27 mouse cellular contexts compared by ENCODE assay signal in the genomic region with DNA sequence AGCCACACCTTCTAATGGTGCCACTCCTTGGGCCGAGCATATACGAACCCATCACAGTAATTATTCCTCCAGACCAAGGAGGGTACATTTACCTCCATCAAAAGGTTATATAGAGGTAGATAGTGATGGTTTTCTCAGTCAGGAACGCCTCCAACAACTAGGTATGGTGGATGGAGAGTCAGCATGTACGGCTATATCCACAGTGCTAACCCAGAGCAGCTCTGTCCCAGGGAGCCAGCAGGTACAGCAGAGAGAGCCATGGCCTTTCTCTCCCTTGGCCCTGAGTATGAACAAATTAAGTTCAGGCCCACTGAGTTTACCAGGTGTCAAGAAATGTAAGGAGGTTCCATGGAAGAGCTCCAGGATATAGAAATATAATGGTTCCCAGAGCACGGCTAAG. TPM values are rescaled to one million over a fixed set of nuclear protein-coding genes. Genes with fewer than 3 reads are reported as not detected.
DNase-seq lines count a peak whose midpoint lies in the region; ATAC-seq and TF ChIP-seq lines count a peak whose summit lies in the region.
"Had no signal": no experiment of that assay in that cellular context is flagged by ENCODE, and none has a peak within 500 bp of the region (broad histone marks: within the 10 kb centered on the region; RNA-seq: fewer than 3 reads in every experiment).

No protein-coding gene starts in this region.

- 98% methylated on average over 5 of the region's 5 CpGs for WGBS in spleen, adult 2 months
- WGBS in kidney, embryonic 16.5 days: 93% methylated on average over 5 of the region's 5 CpGs

- intact Hi-C loops in gastrocnemius, adult 2 months (cut with DNase I): no loop called here

- TF ChIP-seq CTCF in gastrocnemius, adult 2 months (IDR thresholded peaks at IDR 0.05): no peak
- TF ChIP-seq CTCF in spleen, adult 2 months (IDR thresholded peaks at IDR 0.05; ENCODE audit: extremely low read depth, insufficient read depth, insufficient read length, insufficient replicate concordance): no peak

- no peak overlapping the region for H3K4me3 ChIP-seq in gastrocnemius, adult 2 months
- H3K4me3 ChIP-seq in spleen, adult 2 months (ENCODE audit: extremely low read depth, insufficient read depth, insufficient read length): no peak overlapping the region
- H3K4me3 ChIP-seq in kidney, embryonic 16.5 days (ENCODE audit: low read length): no peak overlapping the region
- H3K4me3 ChIP-seq: embryonic facial prominence, embryonic 13.5 days; embryonic facial prominence, embryonic 15.5 days; erythroblast, embryonic 14.5 days; forebrain, embryonic 10.5 days; forebrain, embryonic 12.5 days had no signal

- no peak overlapping the region for H3K4me2 ChIP-seq in kidney, embryonic 16.5 days (replicated peaks; ENCODE audit: low read depth, low read length)
- H3K4me2 ChIP-seq: embryonic facial prominence, embryonic 13.5 days; embryonic facial prominence, embryonic 15.5 days; forebrain, embryonic 12.5 days had no signal

- TF ChIP-seq POLR2A in spleen, adult 2 months (IDR thresholded peaks at IDR 0.05; ENCODE audit: low read depth, low read length): no peak

- no peaks in the 10 kb centered on the region for H3K36me3 ChIP-seq in spleen, adult 2 months (ENCODE audit: control insufficient read depth, insufficient read depth, low read length)
- H3K36me3 ChIP-seq in kidney, embryonic 16.5 days (ENCODE audit: insufficient read depth, low read length): no peaks in the 10 kb centered on the region
- H3K36me3 ChIP-seq: embryonic facial prominence, embryonic 13.5 days; embryonic facial prominence, embryonic 15.5 days; forebrain, embryonic 10.5 days; forebrain, embryonic 12.5 days; G1E had no signal

- H3K4me1 ChIP-seq in spleen, adult 2 months (ENCODE audit: control insufficient read depth, insufficient read depth, insufficient read length): peaks cover 35% of the 10 kb centered on the region; the same call in 1 of the 2 replicates
- peaks cover 7% of the 10 kb centered on the region for H3K4me1 ChIP-seq in kidney, embryonic 16.5 days (ENCODE audit: insufficient read depth, low read length)

- peak overlapping the region; percentile 95; the same call in 1 of the 2 replicates for H3K27ac ChIP-seq in gastrocnemius, adult 2 months
- H3K27ac ChIP-seq in spleen, adult 2 months (ENCODE audit: insufficient read depth, low read length): 0 out of 2 replicates have a peak overlapping the region, but pooled peaks have one; percentile 53
- no peak overlapping the region for H3K27ac ChIP-seq in kidney, embryonic 16.5 days (ENCODE audit: low read length)
- H3K27ac ChIP-seq: embryonic facial prominence, embryonic 13.5 days; embryonic facial prominence, embryonic 15.5 days; forebrain, embryonic 10.5 days; forebrain, embryonic 12.5 days had no signal

- DNase-seq in gastrocnemius, adult 2 months: no peak
- no peak for DNase-seq in gastrocnemius, adult 8-10 months (ENCODE audit: low spot score in 2 of 2)
- DNase-seq in spleen, adult 2 months (ENCODE audit: low read depth in 1 of 2, low spot score in 2 of 2): no peak
- no peak for DNase-seq in spleen, postnatal 14 days (ENCODE audit: low spot score in 2 of 2)
- DNase-seq: adrenal gland, adult 8-10 months; adrenal gland, postnatal 14 days; adrenal gland, postnatal 36 days; cerebellum, adult 11 months; cerebellum, adult 18-20 months; cerebellum, adult 8-10 months; cerebellum, adult 9-11 months; cerebellum, postnatal 14 days; cerebellum, postnatal 36 days; embryo, embryonic 11 days had no signal

- no peaks in the 10 kb centered on the region for H3K9me3 ChIP-seq in kidney, embryonic 16.5 days (ENCODE audit: low read length)
- H3K9me3 ChIP-seq: embryonic facial prominence, embryonic 13.5 days; embryonic facial prominence, embryonic 15.5 days; forebrain, embryonic 10.5 days; forebrain, embryonic 12.5 days had no signal

- no peak for ATAC-seq in kidney, embryonic 16.5 days (ENCODE audit: low FRiP score, low TSS enrichment)
- ATAC-seq: activated CD4-positive, CD25-positive, alpha-beta regulatory T cell, adult 4 months; CD4-positive, CD25-positive, alpha-beta regulatory T cell, adult 4 months; forebrain, embryonic 14.5 days; forebrain, embryonic 16.5 days; Patski had no signal

- H3K27me3 ChIP-seq in spleen, adult 2 months (ENCODE audit: control insufficient read depth, insufficient read depth, low read length): no peaks in the 10 kb centered on the region
- H3K27me3 ChIP-seq in kidney, embryonic 16.5 days (ENCODE audit: insufficient read depth, low read length): no peaks in the 10 kb centered on the region
- H3K27me3 ChIP-seq: embryonic facial prominence, embryonic 13.5 days; embryonic facial prominence, embryonic 15.5 days; Patski had no signal

- H3K9ac ChIP-seq in kidney, embryonic 16.5 days (replicated peaks; ENCODE audit: low read length): no peak overlapping the region
- H3K9ac ChIP-seq: embryonic facial prominence, embryonic 13.5 days; embryonic facial prominence, embryonic 15.5 days; forebrain, embryonic 12.5 days had no signal

RNA-seq across cellular contexts. Expression of a gene that starts 2.1 kb away (rescaled TPM):
- 100 to 1,000 TPM; 143 to 146 TPM for total RNA-seq in gastrocnemius, adult 2 months (2021)
- total RNA-seq in gastrocnemius, adult 8-10 months (2022): 100 to 1,000 TPM; 114 to 232 (median 117) TPM
- polyA plus RNA-seq in spleen, adult 2 months (2012; rRNA removed): 50.3 and 63.8 TPM in 2 replicates
- 10.8 and 11.9 TPM in 2 replicates for polyA plus RNA-seq in kidney, embryonic 16.5 days (2015; fragmentation: Nextera tagmentation; extraction: Ambion mirVana)
- total RNA-seq: G1E had no signal

RNA-seq across cellular contexts. Expression of a gene that starts 27.9 kb away (rescaled TPM):
- 1 to 10 TPM; 5.8 to 5.9 TPM for total RNA-seq in gastrocnemius, adult 2 months (2021)
- total RNA-seq in gastrocnemius, adult 8-10 months (2022): 1 to 10 TPM; 3.0 to 5.4 (median 4.4) TPM
- polyA plus RNA-seq in spleen, adult 2 months (2012; rRNA removed): 5.6 and 6.5 TPM in 2 replicates
- polyA plus RNA-seq in kidney, embryonic 16.5 days (2015; fragmentation: Nextera tagmentation; extraction: Ambion mirVana): 3.2 and 3.4 TPM in 2 replicates
- polyA plus RNA-seq: activated CD4-positive, CD25-positive, alpha-beta regulatory T cell, adult 4 months had no signal

RNA-seq across cellular contexts. Expression of a gene that starts 32.1 kb away (rescaled TPM):
- total RNA-seq in gastrocnemius, adult 2 months (2021): 10 to 100 TPM; 23.7 to 32.4 TPM
- total RNA-seq in gastrocnemius, adult 8-10 months (2022): 10 to 100 TPM; 28.6 to 35.4 (median 31.8) TPM
- polyA plus RNA-seq in spleen, adult 2 months (2012; rRNA removed): 24.5 and 29.4 TPM in 2 replicates
- 78.2 and 87.0 TPM in 2 replicates for polyA plus RNA-seq in kidney, embryonic 16.5 days (2015; fragmentation: Nextera tagmentation; extraction: Ambion mirVana)

RNA-seq across cellular contexts. Expression of a gene that starts 41.1 kb away (rescaled TPM):
- under 1 TPM; 0.20 to 0.36 TPM for total RNA-seq in gastrocnemius, adult 2 months (2021)
- not detected for total RNA-seq in gastrocnemius, adult 8-10 months (2022)
- 0.12 and 0.25 TPM in 2 replicates for polyA plus RNA-seq in spleen, adult 2 months (2012; rRNA removed)
- polyA plus RNA-seq in kidney, embryonic 16.5 days (2015; fragmentation: Nextera tagmentation; extraction: Ambion mirVana): 23.2 and 23.9 TPM in 2 replicates
- total RNA-seq: common myeloid progenitor, adult 5-6 weeks; G1E had no signal
- polyA plus RNA-seq: CD4-positive, CD25-positive, alpha-beta regulatory T cell, adult 4 months; erythroblast, embryonic 14.5 days; G1E; Patski had no signal
